Mouse (Mus musculus) MEL (cell line): ENCODE measurements around the gene Gm340. TPM values are rescaled to one million over a fixed set of nuclear protein-coding genes. Genes with fewer than 3 reads are reported as not detected.

Experiments
- polyA plus RNA-seq, 2 experiments: library from polyadenylated mRNA; stranded (reverse) in 1 of 2; unstranded in 1 of 2; fragments of >175 nt in 1 of 2; fragments of >200 nt in 1 of 2; gene quantifications; 2 replicates each; pipeline versions ENCODE4 v1.2.1 to v1.2.4; 2012; ENCODE audit warnings: low replicate concordance in 2 of 2, low read depth in 1 of 2; ENCODE audit not compliant: insufficient read length in 2 of 2, insufficient read depth in 1 of 2, missing spikeins in 1 of 2
- total RNA-seq: library from RNA; depleted of rRNA; stranded (reverse); fragments of 300-350 nt; gene quantifications from 2 replicates; pipeline ENCODE4 v1.2.3, GENCODE M21; 2012; rRNA removed

The Gm340 gene
- total and polyA plus RNA-seq, 3 experiments: 11.0 to 38.9 (median 17.4) TPM

Other genes with a start within 250 kb of the Gm340 start
- gene Pik3ap1, start 197.3 kb upstream of the Gm340 start, total RNA-seq: 0.12 and 0.13 TPM in 2 replicates
- under 1 TPM in 1 of 2 experiments, not detected in 1; 0.40 TPM for gene Pik3ap1, start 197.3 kb upstream of the Gm340 start, polyA plus RNA-seq
- 8.7 and 9.1 TPM in 2 replicates for gene Lcor, start 99.7 kb upstream of the Gm340 start, total RNA-seq
- 1 to 10 TPM in 1 of 2 experiments, not detected in 1; 8.1 TPM for gene Lcor, start 99.7 kb upstream of the Gm340 start, polyA plus RNA-seq
- 0.04 TPM in 1 of 2 replicates, not detected in the other for gene Slit1, start 161.3 kb downstream of the Gm340 start, total RNA-seq
- under 1 TPM in 1 of 2 experiments, not detected in 1; 0.04 TPM for gene Slit1, start 161.3 kb downstream of the Gm340 start, polyA plus RNA-seq
- gene Arhgap19, start 219.7 kb downstream of the Gm340 start, total RNA-seq: 47.5 and 53.9 TPM in 2 replicates
- 10 to 100 TPM in 1 of 2 experiments, not detected in 1; 67.9 TPM for gene Arhgap19, start 219.7 kb downstream of the Gm340 start, polyA plus RNA-seq
- 26.7 and 36.0 TPM in 2 replicates for gene Frat1, start 247.6 kb downstream of the Gm340 start, total RNA-seq
- 10 to 100 TPM in 1 of 2 experiments, not detected in 1; 31.5 TPM for gene Frat1, start 247.6 kb downstream of the Gm340 start, polyA plus RNA-seq